Mouse (Mus musculus) B cell, adult (primary cell): ENCODE data around the gene Gm36245. TPM values are rescaled to one million over a fixed set of nuclear protein-coding genes. Genes with fewer than 3 reads are reported as not detected.

Source experiments
- total RNA-seq: library from RNA; stranded (reverse); gene quantifications from 4 replicates; pipeline ENCODE4 v1.2.4, GENCODE M21; 2023; ENCODE audit not compliant: inconsistent age

Gene Gm36245
- total RNA-seq: not detected in 4 replicates

DNA sequence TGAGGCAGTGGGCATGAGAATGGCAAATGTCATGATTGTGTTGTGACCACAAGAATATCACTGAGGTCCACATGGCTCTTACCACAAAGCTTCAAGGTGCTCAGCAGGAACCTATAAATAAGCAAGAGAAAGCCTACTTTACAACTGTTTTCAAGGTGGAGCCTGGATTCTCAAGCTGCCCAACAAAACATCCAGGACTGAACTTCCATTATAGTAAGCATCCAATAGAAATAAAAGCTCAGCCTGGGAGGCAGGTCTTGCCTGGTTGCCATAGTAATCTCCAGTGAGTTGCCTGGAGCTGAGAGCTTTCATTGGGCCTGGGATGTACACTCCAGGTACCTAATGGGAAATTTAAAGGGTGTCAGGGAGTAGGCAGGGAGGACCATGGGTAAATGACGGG, at the start of gene Gm36245:
TSS of gene Gm36245 (plus strand) at position 301 of the 400 bp plus-strand sequence.

DNA sequence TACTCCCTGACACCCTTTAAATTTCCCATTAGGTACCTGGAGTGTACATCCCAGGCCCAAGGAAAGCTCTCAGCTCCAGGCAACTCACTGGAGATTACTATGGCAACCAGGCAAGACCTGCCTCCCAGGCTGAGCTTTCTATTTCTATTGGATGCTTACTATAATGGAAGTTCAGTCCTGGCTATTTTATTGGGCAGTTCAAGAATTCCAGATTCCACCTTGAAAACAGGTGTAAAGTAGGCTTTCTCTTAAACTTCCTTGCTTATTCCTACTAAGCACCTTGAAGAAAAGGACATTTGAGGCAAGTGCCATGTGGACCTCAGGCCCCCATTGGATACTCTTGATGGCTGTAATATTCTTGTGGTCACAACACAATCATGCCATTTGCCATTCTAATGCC, 37.3 kb upstream of the Gm36245 start, which contains the start of gene 1700025B11Rik:
TSS of gene 1700025B11Rik (minus strand) at position 101 of the 400 bp plus-strand sequence.

DNA sequence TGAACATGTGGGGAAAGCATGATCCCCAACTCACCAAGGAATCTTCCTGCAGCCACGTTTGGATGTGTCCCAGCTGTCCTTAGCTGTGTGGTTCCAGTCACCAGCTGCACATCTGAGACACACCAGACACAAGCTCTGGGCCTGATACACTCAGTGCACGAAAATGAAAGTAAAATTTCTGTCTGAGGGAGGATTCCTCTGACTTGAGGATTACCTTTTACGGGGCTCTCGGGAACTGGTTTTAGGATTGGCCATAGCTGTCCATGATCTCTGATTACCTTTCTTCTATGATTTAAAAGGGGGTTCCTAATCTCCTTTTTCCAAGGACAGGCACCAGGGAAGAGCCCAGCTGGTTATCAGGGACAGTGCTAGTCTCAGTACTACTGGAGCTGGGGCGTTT, 3.1 kb upstream of the Gm36245 start, which contains the start of gene Apol10b:
TSS of gene Apol10b (minus strand) at position 165 of the 400 bp plus-strand sequence.

DNA sequence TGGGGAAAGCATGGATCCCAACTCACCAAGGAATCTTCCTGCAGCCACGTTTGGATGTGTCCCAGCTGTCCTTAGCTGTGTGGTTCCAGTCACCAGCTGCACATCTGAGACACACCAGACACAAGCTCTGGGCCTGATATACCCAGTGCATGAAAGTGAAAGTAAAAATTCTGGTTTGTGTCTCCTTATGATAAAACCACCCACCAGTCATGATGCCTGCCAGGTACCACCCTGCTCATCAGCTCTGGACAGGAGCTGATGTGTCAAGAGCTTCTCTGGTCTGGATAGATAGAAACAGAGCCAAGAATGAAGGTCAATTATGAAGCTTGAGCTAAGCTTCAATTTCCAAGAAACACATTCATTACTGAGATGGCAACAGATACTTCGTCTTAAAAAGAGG, 44.1 kb downstream of the Gm36245 start, which contains the start of gene Apol11b:
TSS of gene Apol11b (minus strand) at position 111 of the 400 bp plus-strand sequence.

Other genes with a start within 250 kb of the Gm36245 start
- gene Apol7a, start 200.1 kb upstream of the Gm36245 start, total RNA-seq: not detected in 4 replicates
- not detected in 4 replicates for gene Apol9a, start 188.1 kb upstream of the Gm36245 start, total RNA-seq
- 0.22 TPM in 1 of 4 replicates, not detected in the others for gene Apol7b, start 151.8 kb upstream of the Gm36245 start, total RNA-seq
- not detected in 4 replicates for gene Apol10a, start 122.2 kb upstream of the Gm36245 start, total RNA-seq
- not detected in 4 replicates for gene Apol11a, start 91.0 kb upstream of the Gm36245 start, total RNA-seq
- gene Apol7c, start 65.9 kb upstream of the Gm36245 start, total RNA-seq: 0.57 to 5.0 TPM (median 0.74 TPM) in 4 replicates
- gene 1700025B11Rik, start 37.4 kb upstream of the Gm36245 start, total RNA-seq: not detected in 4 replicates
- 0.21 to 0.38 TPM in 2 of 4 replicates, not detected in the others for gene Apol10b, start 3.1 kb upstream of the Gm36245 start, total RNA-seq
- gene Apol11b, start 44.0 kb downstream of the Gm36245 start, total RNA-seq: not detected in 4 replicates
- 0.26 TPM in 1 of 4 replicates, not detected in the others for gene Apol7e, start 99.6 kb downstream of the Gm36245 start, total RNA-seq
- not detected in 4 replicates for gene Apol9b, start 129.8 kb downstream of the Gm36245 start, total RNA-seq
- 7.2 to 17.5 TPM (median 12.8 TPM) in 4 replicates for gene Apol8, start 157.7 kb downstream of the Gm36245 start, total RNA-seq
- 808 to 852 TPM (median 811 TPM) in 4 replicates for gene Myh9, start 242.9 kb downstream of the Gm36245 start, total RNA-seq